Mouse (Mus musculus) megakaryocyte progenitor cell, adult 5-6 weeks (primary cell): ENCODE measurements around the gene Ccdc152. TPM values are rescaled to one million over a fixed set of nuclear protein-coding genes. Genes with fewer than 3 reads are reported as not detected.

ENCODE experiments used
- ATAC-seq: replicated peaks from 2 replicates; pipeline ENCODE4 v1.8.0; 2016; ENCODE audit warnings: mild to moderate bottlenecking, moderate TSS enrichment, inconsistent platforms; ENCODE audit not compliant: poor library complexity
- total RNA-seq, 2 experiments: library from RNA; stranded (forward) in 1 of 2; stranded (reverse) in 1 of 2; fragments of 157-497, 149-512 nt in 1 of 2; fragments of 200-1000 nt in 1 of 2; gene quantifications; 2 replicates each; pipeline versions ENCODE4 v1.2.3 to v1.2.4; 2015 to 2017

The Ccdc152 gene
- not detected in 2 replicates for total RNA-seq (2015)
- not detected in 2 replicates for total RNA-seq (2017)

DNA sequence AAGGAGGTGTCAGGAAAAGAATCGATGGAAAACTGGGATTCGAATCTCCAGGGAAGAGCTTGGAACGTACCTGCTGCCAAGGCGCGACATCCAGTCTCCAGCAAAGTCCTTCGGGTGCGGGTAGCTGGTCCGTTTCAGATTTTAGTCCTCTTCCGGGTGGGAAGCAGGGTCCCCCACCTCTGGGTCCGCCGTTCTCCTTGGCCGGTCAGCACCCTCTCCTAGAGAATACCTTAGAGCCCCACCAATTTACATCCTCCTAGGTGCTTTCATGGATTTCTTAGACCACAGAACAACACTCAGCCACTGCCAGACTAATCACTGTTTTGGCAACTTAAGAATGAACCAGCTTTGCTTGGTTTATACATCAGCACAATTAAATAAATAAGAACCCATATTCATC lies at the start of gene Ccdc152:
Gene Ccdc152 (minus strand): TSS at position 101 of the 400 bp plus-strand sequence.
- ATAC-seq: no peak

DNA sequence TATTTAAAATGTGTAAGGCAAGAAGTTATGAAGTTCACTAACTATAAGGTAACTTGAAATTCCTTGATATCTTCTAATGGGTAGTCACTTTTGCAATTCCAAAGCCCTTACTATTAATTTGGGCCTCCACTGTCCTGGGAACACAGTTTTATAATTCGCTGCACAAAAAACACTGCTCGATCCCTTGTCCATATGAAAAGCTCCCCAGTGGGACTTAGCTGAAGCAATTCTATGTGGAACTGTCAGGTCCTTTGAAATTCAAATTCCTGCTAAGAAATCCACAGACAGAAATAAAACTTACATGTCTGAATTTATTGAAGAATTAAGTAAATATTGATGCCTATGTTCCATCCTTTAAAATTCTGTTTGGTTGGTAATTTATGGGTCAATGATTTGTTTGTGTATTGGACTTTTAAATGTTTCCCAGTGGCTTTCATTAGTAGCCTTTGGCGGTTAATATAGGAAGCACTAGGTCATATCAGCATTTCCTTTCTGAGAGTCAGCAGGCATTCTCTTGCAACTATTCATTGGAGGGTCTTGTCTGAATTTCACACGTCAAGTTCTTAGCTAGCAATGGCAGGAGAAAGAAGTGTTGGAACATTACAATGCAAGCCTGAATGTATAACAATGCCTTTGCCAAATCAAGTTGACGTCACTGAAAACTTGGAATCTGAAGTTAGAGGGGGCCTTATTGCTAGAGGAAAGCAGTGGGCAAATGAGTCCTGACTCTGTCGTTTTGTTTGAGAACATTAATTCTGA lies 46.2 kb upstream of the Ccdc152 start:
- ATAC-seq: no peak

DNA sequence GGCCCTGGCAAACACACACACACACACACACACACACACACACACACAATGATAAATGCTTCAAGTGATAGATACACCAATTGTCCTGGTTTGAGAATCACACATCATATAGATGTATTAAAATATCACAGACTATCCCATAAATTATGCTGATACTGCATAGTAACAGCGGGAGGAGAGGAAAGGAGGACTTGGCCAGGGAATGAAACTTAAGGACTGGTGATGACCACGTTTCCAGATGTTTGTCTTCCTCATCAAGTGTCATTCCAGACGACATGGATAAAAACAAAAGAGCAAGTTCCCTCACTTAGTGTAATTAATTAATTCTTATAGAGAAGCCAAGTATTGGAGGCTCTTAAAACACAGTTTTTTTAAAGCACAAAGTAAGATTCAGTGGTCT lies 43.4 kb upstream of the Ccdc152 start:
- ATAC-seq: no peak

DNA sequence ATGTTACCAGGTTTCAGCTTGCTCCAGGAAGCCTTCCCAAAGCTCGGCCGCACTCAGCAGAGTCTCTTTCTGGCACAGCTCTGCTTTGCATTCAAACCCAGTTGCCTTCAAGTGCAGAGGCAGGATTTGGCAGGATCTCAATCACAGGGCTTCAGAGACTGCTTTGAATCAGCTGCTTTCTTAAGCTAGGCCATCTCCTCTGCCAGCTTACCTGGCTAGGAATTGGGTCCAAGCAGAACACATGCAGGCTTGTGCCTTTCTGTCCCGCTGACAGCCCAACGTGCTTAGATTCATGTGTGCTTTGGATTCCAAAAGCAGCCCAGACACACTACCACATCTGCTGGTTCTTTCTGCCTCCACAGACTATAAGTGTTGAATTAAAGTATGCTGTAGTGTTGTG lies 41.2 kb upstream of the Ccdc152 start:
- no peak for ATAC-seq

DNA sequence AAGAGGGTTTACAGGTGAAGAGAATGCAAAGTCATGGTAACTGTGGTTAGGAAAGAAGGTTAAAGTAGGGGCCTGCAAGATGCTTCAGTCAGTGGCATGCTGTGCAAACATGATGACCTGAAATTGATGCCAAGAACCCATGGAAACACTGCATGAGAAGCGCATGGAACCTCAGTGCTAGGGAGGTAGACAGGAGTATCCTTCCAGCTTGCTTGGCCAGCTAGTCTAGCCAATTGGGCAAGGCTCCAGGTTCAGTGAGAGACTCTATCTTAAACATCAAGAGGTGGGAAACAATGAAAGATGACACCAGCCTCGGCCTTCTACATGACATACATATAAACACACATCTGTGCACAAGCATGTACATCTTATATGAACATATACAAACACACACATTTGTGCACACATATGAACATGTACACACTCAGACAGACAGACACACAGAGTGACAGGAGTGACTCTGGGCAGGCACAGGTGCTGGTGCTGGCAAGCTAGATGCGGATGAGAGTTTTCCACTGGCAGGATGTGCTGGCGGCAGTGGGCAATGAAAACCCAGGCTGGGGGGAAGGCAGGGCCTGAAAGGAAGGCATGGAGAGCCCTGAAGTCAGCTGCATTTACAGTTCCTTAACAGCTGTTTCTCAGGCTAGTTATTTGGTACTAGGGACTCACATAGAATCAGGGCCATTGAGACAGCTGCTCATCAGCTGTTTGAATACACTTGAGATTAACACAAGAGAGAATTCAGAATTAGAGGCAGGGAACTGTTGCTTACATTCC lies 38.7 kb upstream of the Ccdc152 start:
- ATAC-seq: no peak

DNA sequence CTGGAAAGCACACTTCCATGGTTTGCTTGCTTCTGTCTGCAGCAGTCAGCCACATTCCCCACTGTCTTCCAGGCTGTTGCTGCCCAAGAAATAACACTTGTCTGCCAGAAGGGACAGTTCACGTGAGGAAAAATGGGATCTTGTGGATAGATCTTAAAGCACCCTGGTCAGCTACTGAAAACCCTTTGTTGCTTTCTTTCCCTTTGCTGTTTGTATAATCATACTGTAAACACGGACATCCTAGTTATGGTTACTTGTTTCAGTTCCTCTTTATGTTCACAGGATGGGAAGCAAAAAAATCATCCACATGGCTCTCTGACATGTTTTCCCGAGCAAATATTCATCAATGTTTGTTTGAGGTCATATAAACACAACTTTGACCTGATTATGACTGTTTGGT lies 36.5 kb upstream of the Ccdc152 start:
- ATAC-seq: no peak

DNA sequence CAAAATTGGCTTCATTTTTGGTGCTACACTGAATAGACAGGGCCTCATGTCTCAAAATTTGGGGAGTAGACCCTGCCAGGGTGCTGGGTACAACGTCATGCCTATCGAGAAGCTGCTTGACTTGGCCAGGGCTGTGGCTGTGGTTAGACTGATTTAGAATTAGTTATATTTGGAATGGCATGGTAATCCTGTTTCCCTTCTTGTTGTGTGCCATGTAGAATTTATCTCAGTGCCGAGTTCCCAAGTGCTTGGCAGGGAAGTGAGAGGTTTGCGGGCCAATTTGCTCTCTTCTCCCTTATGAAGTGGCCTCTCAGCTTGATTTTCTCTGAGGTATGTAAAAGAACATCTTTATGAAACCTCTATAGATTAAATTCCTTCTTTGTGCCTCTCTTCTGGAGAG lies 29.2 kb upstream of the Ccdc152 start:
- ATAC-seq: no peak

DNA sequence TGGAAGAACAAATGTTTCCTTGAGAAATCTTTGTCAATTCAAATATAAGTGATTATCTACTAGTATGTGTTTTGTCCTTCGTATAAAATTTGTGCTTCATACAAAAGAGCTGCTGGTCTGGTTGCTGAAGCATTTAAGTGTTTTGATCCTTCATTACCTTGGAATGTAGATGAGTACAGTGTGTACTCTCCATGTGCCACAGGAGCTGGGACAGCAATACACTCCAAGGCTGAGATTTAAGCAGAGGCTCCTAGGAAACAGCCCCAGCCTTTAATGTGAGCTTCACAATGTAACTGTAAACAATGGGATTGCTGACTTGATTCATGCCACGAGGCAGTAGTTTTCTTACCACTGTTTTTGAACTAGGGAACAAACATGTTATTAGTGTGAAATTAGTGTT lies 28.5 kb upstream of the Ccdc152 start:
- no peak for ATAC-seq

DNA sequence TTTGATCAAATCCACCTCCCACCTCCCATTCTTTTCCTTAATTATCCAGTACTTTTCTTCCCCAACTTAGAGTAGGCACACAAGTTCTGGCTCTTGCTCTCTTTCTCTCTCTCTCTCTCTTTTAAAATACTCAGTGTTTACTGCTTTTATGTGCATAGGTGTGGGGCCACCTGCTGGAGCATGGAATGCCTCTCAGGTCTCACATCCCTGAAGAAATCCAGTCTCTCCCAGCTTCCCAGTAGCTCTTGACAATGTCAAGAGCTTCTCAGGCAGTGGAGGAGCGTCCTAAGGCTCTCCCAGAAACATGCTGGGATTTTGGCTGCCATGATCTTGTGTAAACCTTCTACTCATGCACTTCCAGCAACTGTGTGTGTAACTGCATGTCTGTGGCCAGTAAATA lies 27.0 kb upstream of the Ccdc152 start:
- ATAC-seq: no peak

DNA sequence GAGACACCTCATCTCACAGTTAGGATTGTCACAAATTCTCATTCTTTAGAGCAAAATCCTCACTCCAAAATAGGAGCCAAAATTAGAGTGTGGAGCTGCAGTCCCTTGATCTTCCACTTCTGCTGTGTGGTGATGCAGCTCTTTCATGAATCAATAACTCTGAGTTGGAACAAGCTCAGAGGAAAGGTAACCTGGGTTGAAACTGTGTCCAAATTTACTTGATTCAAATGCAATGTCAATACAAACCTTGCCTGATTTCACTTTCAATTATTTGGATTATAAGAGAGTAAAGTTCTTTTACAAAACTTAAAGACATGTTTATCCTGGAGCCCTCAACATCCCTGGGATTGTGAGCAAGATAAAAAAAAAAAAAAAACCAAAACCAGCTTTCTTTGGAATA lies 19.7 kb upstream of the Ccdc152 start:
- ATAC-seq: no peak

DNA sequence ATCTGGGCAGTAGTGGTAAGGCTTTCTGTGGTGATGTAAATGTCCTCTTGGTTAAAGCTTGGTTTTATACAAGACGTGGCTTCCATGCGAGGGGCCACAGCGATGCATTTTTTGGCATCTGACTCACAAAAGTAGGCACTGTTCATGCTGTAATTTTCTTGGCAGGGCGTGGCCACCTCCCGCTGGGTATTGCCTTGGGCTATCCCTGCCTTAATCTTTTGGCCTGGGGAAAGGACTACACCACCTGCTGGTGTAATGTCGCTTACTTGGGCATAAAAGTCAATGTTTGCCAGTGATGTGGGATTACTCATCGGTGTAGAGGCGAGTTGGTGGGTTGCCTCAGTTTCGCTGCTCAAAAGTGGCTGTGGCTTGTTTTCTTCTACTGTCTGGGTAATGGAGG lies 16.6 kb upstream of the Ccdc152 start:
- no peak for ATAC-seq

DNA sequence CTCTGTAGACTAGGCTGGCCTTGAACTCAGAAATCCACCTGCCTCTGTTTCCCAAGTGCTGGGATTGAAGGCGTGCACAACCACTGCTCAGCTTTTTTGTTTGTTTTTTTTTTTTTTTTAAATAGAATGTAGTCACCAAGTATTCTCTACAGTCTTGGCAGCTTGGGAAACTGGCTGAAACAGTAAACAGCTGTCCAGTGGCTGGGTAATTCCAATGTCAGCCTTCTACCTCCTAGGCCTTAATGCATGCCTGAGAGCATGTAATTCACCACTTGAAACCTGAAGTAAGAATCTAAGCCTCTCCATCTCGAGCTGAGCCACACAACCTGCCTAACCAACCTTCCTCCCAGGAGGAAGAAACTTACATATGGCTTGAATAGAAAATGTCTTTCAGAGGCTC lies 13.3 kb upstream of the Ccdc152 start:
- no peak for ATAC-seq

DNA sequence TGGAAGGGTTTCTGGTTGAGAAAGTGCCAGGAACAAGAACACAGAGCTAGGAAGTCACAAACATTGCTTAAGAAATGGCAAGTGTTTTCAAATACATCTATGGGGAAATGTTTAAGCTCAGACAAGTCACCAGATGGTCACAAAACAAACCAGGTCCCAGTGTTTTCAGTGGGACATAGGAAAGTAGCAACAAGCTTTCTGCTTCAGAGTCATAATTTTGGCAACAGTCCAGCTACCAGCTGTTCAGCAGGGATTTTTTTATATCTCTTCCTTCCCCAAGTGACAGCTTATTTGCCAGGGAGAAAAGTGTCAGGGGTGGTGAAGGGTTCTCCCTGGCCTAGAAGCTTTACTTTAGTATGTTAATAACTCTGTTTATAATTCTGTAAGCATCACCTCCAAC lies 9.6 kb upstream of the Ccdc152 start:
- ATAC-seq: no peak

DNA sequence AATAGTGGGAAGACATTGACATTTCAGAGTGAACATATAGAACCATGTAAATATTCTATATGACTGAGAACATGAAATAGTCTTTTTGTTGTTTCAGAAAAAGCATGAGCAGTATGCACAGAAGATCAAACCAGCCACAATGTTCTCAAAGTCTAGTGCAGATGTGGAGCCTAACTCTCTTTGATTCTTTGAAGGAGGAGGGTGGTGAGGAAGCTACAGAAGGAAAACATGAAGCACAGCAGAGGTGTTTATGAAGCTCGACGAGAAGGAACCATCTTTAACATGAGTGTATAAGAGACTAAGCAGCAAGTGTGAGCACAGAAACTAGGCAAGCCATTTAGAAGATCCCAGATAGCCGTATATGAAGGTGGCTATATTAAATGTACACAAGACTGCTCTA lies 6.5 kb upstream of the Ccdc152 start:
- ATAC-seq: no peak

DNA sequence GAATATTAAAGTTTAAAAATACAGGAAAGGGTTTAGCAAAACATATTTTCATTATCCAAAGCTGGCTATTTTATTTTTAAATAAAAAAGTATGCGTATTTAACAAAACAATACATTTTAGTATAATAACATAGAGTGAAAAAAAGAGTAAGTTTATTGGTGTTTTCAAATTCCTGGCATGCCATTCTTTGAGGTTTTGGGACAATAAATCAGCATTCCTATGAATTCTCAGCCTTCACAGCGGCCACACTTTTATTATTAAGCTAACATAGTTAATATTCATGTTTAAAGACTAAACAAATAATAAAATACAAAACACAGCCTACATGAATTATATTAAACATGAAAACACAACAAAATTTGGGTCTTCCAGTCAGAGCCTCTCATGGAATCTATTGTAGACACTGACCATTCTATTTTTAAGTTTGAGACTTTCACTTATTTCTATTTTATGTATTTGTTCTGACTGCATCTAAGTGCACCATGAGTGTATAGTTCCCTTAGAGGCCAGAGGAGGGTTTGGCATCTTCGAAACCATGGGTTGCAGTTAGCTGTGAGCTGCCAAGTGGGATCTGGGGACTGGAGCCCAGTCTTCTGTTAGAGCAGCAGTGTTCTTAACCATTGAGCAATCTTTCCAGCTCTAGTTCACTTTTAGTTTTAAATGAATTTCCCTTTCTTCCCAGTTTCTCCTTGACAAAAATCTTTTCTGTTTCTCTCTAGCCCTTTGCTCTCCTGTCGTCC lies 2.8 kb downstream of the Ccdc152 start:
- ATAC-seq: no peak

DNA sequence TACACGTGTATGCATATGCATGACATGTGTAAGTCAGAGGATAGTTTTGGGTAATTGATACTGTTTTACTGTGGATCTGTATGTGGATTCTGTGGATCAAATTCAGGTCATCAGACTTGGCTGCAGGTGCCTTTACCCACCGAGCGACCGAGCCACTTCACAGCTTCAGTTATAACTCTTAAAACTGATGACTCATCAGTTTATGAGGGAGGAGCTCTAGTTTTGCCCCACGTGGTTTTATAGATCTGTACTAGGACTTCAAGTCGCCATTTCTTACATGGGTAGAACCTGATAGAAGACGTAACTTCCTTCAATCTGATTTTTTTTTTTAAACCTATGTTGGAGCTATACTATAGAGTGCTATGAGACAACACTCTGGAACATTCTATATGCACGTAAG lies 5.7 kb downstream of the Ccdc152 start:
- no peak for ATAC-seq

DNA sequence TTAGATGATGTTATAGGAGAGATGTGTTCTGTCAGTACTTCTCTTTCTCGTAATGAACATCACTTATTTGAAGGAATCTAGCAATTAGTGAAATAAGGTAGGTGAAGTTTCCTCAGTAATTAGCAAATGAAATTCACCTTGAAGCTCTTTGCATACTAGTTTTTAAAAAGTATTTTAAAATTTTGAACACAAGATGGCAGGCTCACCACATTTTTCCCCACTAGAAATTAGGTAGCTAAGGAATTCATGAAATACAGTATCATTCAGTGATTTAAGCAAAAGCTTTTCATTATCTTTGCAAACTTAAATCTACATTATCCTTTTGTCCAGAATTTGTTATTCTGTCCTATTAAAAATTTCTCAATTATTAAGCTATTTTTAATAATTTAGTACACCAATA lies 7.3 kb downstream of the Ccdc152 start:
- ATAC-seq: no peak

DNA sequence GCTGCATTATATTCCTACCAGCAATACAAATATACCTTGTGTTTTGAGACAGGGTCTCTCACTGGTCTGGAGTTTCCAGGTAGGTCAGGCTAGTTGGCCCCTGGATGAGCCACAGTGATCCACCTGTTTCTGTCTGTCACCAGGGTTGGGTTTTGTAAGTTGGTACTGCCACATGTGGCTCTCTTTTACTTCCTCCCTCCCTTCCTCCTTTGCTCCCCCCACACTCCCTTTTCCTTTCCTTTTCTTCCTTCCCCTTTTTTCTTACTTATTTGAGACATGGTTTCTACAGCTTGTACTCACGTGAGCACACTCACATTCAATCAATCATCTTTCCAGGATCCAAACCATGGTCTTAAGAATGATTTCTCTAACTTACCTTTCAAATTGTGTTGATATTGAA lies 9.8 kb downstream of the Ccdc152 start:
- peak; percentile 79 for ATAC-seq

DNA sequence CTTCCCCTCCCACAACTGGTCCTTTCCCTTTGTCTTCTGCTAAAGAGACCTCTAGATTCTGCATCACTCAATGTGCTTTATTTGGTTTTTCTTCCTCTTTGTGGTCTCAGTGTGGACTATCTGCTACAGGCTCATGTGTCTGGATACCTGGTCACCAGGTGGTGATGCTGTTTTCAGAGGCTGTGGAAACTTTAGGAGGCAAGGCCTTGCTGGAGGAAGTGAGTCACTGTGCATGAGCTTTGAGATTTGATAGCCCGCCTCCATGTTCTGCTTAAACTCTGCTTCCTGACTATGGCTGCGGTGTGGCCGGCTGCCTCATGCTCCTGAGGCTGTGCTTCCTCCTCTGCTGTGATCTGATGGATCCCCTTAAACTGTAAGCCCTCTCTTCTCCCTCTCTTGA lies 12.9 kb downstream of the Ccdc152 start:
- ATAC-seq: peak; percentile 53

DNA sequence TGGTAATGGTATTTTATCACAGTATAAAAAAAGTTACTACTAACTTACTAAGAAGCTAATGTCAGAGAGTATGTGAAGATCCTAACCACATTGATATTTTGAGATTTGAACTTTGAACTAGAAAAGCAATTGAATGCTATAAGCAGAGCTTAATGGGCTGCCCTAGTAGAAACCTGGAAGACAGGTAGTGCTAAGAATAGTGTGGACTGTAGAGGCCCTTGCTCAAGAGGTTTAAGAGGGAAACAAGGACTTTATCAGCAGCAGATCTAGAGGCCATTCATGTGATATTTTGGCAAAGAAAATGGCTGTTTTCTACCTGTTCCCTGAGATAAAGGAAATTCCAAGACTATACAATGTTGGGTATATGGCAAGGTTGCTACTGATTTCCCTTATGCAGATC lies 17.3 kb downstream of the Ccdc152 start:
- ATAC-seq: no peak

DNA sequence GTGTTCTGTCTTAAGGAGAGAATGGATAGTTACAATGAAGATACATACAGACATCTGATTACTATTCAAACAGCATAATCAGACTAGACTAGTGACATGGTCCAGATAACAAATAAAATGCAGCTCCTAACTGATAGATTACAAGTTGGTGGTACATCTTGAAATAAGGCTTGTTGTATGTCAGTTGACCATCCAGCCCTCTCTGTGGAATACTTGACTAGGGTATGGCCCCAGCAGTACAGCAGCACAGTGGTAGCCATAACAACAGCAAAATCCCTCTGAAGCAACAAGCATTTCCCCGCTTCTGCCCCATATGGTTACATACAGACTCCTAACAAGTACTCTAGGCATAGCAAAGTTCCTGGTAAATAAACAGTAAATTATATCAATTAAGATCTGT lies 21.6 kb downstream of the Ccdc152 start:
- ATAC-seq: no peak

DNA sequence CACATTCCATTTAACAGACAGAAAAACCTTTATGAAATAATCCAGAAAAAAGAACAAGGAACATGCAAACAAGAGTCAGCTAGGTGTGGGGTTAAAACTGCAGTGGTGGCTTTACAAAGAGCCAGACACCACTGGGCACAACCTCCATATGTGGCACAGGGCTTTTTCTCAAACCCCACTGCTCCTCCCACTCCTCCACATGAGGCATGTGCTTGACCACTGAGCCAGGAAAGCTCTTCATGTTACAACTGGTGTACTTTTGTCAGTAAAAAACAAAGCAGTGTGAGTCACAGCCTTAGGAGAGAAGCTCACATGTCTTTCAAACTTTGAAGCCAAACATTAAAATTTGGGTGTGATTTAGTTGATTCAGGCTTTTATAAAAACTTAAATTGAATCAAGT lies 22.1 kb downstream of the Ccdc152 start:
- no peak for ATAC-seq
